Mouse (Mus musculus): ENCODE measurements around the gene Arfgef2.

- TF ChIP-seq CTCF (IDR thresholded peaks at IDR 0.05; ENCODE audit: extremely low read depth, insufficient read length, insufficient replicate concordance, low read depth, low read length) (no peak), POLR2A (IDR thresholded peaks at IDR 0.05; ENCODE audit: low read depth, low read length) (no peak)
Observed at GRCm38 (mm10) chr2:166855771-166856170, 50.4 kb downstream of the Arfgef2 start.

Measured in small intestine, adult 2 months (tissue).